Mouse (Mus musculus) lung, adult 2 months (tissue): ENCODE measurements around the gene Tsr1.

Experiments
- CTCF ChIP-seq: fragments of 200-500 bp; IDR thresholded peaks from 2 replicates; pipeline ENCODE4 v1.5.1; 2011; ENCODE audit warnings: mild to moderate bottlenecking, low read length, control low read depth; ENCODE audit not compliant: insufficient read depth
- POLR2A ChIP-seq: fragments of 200-500 bp; IDR thresholded peaks from 2 replicates; pipeline ENCODE4 v1.6.1; 2011; ENCODE audit warnings: low read depth, mild to moderate bottlenecking, control low read depth, low read length, borderline replicate concordance; ENCODE audit errors: extremely low read depth

DNA sequence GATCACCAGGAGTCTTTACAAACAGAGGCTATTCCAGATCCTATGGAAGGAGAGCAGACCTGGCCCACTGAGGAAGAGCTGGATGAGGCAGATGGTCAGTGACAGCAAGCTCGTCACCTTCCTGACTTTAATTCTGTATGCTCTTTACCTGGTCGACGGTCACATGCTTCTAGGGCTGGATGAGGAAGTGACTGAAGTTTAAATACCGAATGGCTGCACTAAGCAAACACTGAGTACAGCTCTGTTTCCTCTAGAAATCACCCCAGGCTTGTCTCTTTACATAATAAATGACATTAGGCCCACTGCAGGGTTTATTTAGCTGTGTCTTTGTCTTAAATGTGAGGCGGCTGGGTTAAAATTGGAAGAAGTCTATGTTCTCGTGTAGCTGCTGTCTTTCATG, 3.7 kb downstream of the Tsr1 start:
- TF ChIP-seq CTCF (no peak), POLR2A (no peak)
